Mouse (Mus musculus) cerebellum, adult 11 months (tissue): ENCODE measurements around the gene Ccdc74a.
"Not testable (repeated sequence)": the region's sequence is repeated elsewhere in the genome, so short reads cannot be mapped to it uniquely, and the experiment has no call there.

ENCODE experiments used
- DNase-seq: peaks from one replicate; pipeline ENCODE4 v3.0.0; 2022

Ccdc74a gene

GRCm38 (mm10) chr16:17646310-17647114 is at the start of gene Ccdc74a:
Ccdc74a (plus strand) TSS chr16:17646470.
- peak; percentile 83 for DNase-seq

GRCm38 (mm10) chr16:17600944-17601562 is 45.2 kb upstream of the Ccdc74a start:
- no peak for DNase-seq

- no peak for DNase-seq
Measured at GRCm38 (mm10) chr16:17604941-17605340, 41.3 kb upstream of the Ccdc74a start.

GRCm38 (mm10) chr16:17605684-17606083 is 40.6 kb upstream of the Ccdc74a start:
- no peak for DNase-seq

- DNase-seq: no peak
Measured at GRCm38 (mm10) chr16:17611383-17611782, 34.9 kb upstream of the Ccdc74a start.

- DNase-seq: not testable (repeated sequence)
Measured at GRCm38 (mm10) chr16:17614740-17615139, 31.5 kb upstream of the Ccdc74a start.

GRCm38 (mm10) chr16:17616212-17616611 is 30.1 kb upstream of the Ccdc74a start:
- DNase-seq: no peak

- peak; percentile 55 for DNase-seq
Measured at GRCm38 (mm10) chr16:17617922-17618565, 28.2 kb upstream of the Ccdc74a start.

- DNase-seq: peak; percentile 84
Measured at GRCm38 (mm10) chr16:17619198-17620105, 26.8 kb upstream of the Ccdc74a start, which contains the start of gene Smpd4. Smpd4 (plus strand) TSS chr16:17619354.

GRCm38 (mm10) chr16:17621936-17622335 is 24.3 kb upstream of the Ccdc74a start:
- DNase-seq: no peak

GRCm38 (mm10) chr16:17625488-17626268 is 20.6 kb upstream of the Ccdc74a start:
- DNase-seq: no peak

- DNase-seq: no peak
Measured at GRCm38 (mm10) chr16:17626269-17626555, 20.1 kb upstream of the Ccdc74a start.

- DNase-seq: no peak
Measured at GRCm38 (mm10) chr16:17632580-17632979, 13.7 kb upstream of the Ccdc74a start.

GRCm38 (mm10) chr16:17633481-17634181 is 12.6 kb upstream of the Ccdc74a start:
- no peak for DNase-seq

GRCm38 (mm10) chr16:17636904-17637303 is 9.4 kb upstream of the Ccdc74a start:
- DNase-seq: no peak

- DNase-seq: no peak
Measured at GRCm38 (mm10) chr16:17637610-17638009, 8.7 kb upstream of the Ccdc74a start.

- DNase-seq: peak; percentile 16
Measured at GRCm38 (mm10) chr16:17638036-17638628, 8.1 kb upstream of the Ccdc74a start.

- peak; percentile 14 for DNase-seq
Measured at GRCm38 (mm10) chr16:17639081-17639480, 7.2 kb upstream of the Ccdc74a start.

- DNase-seq: peak; percentile 13
Measured at GRCm38 (mm10) chr16:17639951-17640350, 6.3 kb upstream of the Ccdc74a start.

GRCm38 (mm10) chr16:17640706-17641105 is 5.6 kb upstream of the Ccdc74a start:
- DNase-seq: peak; percentile 31

- peak; percentile 35 for DNase-seq
Measured at GRCm38 (mm10) chr16:17641301-17641700, 5.0 kb upstream of the Ccdc74a start.
